Mouse (Mus musculus) limb, embryonic 11.5 days (tissue): ENCODE data around the gene Sh2b1. TPM values are rescaled to one million over a fixed set of nuclear protein-coding genes. Genes with fewer than 3 reads are reported as not detected.
"Not testable (repeated sequence)": the region's sequence is repeated elsewhere in the genome, so short reads cannot be mapped to it uniquely, and the experiment has no call there.

Source experiments
- ATAC-seq: fragments of 200-750 bp; cut with Nextera tagmentation; 2 replicates; pipeline ENCODE4 v1.8.0; 2017; ENCODE audit warnings: low read depth; ENCODE audit not compliant: insufficient number of reproducible peaks, low FRiP score, low TSS enrichment
- DNase-seq: peaks from one replicate; pipeline ENCODE4 v3.0.0-alpha.2; 2015; ENCODE audit warnings: low spot score
- H3K27ac ChIP-seq: fragments of 300-500 bp; sonication (generic); replicated peaks from 2 replicates; pipeline ENCODE4 v1.5.1; 2014; ENCODE audit warnings: low read depth, mild to moderate bottlenecking, low read length
- H3K27me3 ChIP-seq: fragments of 300-500 bp; sonication (generic); 2 replicates; pipeline ENCODE4 v1.6.1; 2014; ENCODE audit warnings: mild to moderate bottlenecking, low read length, mixed read lengths; ENCODE audit not compliant: control insufficient read depth, insufficient read depth
- H3K36me3 ChIP-seq: fragments of 300-500 bp; sonication (generic); 2 replicates; pipeline ENCODE4 v1.6.1; 2014; ENCODE audit warnings: mild to moderate bottlenecking, low read length, moderate library complexity, mixed read lengths; ENCODE audit not compliant: control insufficient read depth, insufficient read depth
- H3K4me1 ChIP-seq: fragments of 300-500 bp; sonication (generic); 2 replicates; pipeline ENCODE4 v1.6.1; 2014; ENCODE audit warnings: low read length, mixed read lengths; ENCODE audit not compliant: control insufficient read depth, insufficient read depth
- H3K4me2 ChIP-seq: fragments of 300-500 bp; sonication (generic); 2 replicates; pipeline ENCODE4 v1.6.1; 2014; ENCODE audit warnings: low read depth, mild to moderate bottlenecking, moderate library complexity; ENCODE audit not compliant: severe bottlenecking
- H3K4me3 ChIP-seq: fragments of 300-500 bp; sonication (generic); 2 replicates; pipeline ENCODE4 v1.5.1; 2014; ENCODE audit warnings: low read depth, low read length
- H3K9ac ChIP-seq: fragments of 300-500 bp; sonication (generic); 2 replicates; pipeline ENCODE4 v1.6.1; 2014; ENCODE audit warnings: mild to moderate bottlenecking, low read length
- H3K9me3 ChIP-seq: fragments of 300-500 bp; sonication (generic); 2 replicates; pipeline ENCODE4 v1.6.1; 2016; ENCODE audit warnings: low read length; ENCODE audit not compliant: control insufficient read depth
- WGBS: fragments of 180-500 bp; shearing (Covaris S2); extraction: QIAGEN DNeasy Blood & Tissue Kit; methylation state at CpG from one replicate; pipeline ENCODE4 v1.1.7; 2014; 5-methylcytosine and 5-hydroxymethylcytosine counted together
- polyA plus RNA-seq: library from polyadenylated mRNA; unstranded; fragments of >200 nt; fragmentation: Nextera tagmentation; extraction: Ambion mirVana; gene quantifications from 2 replicates; pipeline ENCODE4 v1.2.1, GENCODE M21; 2014

Sh2b1 gene
- polyA plus RNA-seq, 1 experiment from 2014 or later, result 50.7 TPM

GRCm38 (mm10) chr7:126487617-126488385 lies 12.6 kb upstream of the Sh2b1 start:
- H3K4me3 ChIP-seq, result peak overlapping the region; percentile 67
- H3K27ac ChIP-seq, H3K9me3 ChIP-seq, DNase-seq, H3K27me3 ChIP-seq, ATAC-seq, H3K4me1 ChIP-seq: not testable (repeated sequence)
- H3K36me3 ChIP-seq, result peaks cover 13% of the 10 kb centered on the region
- peak overlapping the region; percentile 88 for H3K4me2 ChIP-seq
- 17% methylated on average over 25 of the region's 25 CpGs for WGBS
- peak overlapping the region; percentile 59; the same call in 1 of the 2 replicates for H3K9ac ChIP-seq

- peak; percentile 96 for DNase-seq
- under 1% methylated on average over 32 of the region's 32 CpGs for WGBS
- no peaks in the 10 kb centered on the region for H3K27me3 ChIP-seq
- H3K27ac ChIP-seq, result no peak within 1 kb of the TSS
- H3K36me3 ChIP-seq, result peaks cover 5% of the 10 kb centered on the region; the same call in 1 of the 2 replicates
- ATAC-seq, result peak; percentile 88
- no peaks in the 10 kb centered on the region for H3K9me3 ChIP-seq
- H3K4me2 ChIP-seq, result peak within 1 kb of the TSS; percentile 88
- peak within 1 kb of the TSS; percentile 67 for H3K4me3 ChIP-seq
- H3K4me1 ChIP-seq, result no peaks in the 10 kb centered on the region; the same call in 1 of the 2 replicates
- H3K9ac ChIP-seq, result peak within 1 kb of the TSS; percentile 59
Measured at GRCm38 (mm10) chr7:126487052-126487483, 11.8 kb upstream of the Sh2b1 start, which contains the start of gene Tufm. Tufm (plus strand) TSS chr7:126487361.

- Histone ChIP-seq H3K36me3 (no peaks in the 10 kb centered on the region), H3K4me3 (peak overlapping the region; percentile 15; the same call in 1 of the 2 replicates), H3K9me3 (no peaks in the 10 kb centered on the region), H3K27me3 (no peaks in the 10 kb centered on the region), H3K4me2 (peak overlapping the region; percentile 36), H3K9ac (0 out of 2 replicates have a peak overlapping the region, but pooled peaks have one; percentile 1), H3K27ac (no peak overlapping the region; the same call in 1 of the 2 replicates), H3K4me1 (no peaks in the 10 kb centered on the region)
- DNase-seq, result peak; percentile 88
- peak; percentile 83 for ATAC-seq
- under 1% methylated on average over 23 of the region's 23 CpGs for WGBS
Measured at GRCm38 (mm10) chr7:126482392-126482871, 7.2 kb upstream of the Sh2b1 start.

GRCm38 (mm10) chr7:126481699-126482098 lies 6.5 kb upstream of the Sh2b1 start:
- ATAC-seq (no peak), DNase-seq (no peak)
- no peaks in the 10 kb centered on the region for H3K4me1 ChIP-seq
- no peaks in the 10 kb centered on the region for H3K9me3 ChIP-seq
- no peaks in the 10 kb centered on the region for H3K27me3 ChIP-seq
- no peak overlapping the region for H3K9ac ChIP-seq
- H3K4me3 ChIP-seq, result no peak overlapping the region
- no peak overlapping the region for H3K4me2 ChIP-seq
- no peak overlapping the region for H3K27ac ChIP-seq
- WGBS, result 22% methylated on average over 5 of the region's 5 CpGs
- no peaks in the 10 kb centered on the region for H3K36me3 ChIP-seq

- Histone ChIP-seq H3K9me3 (no peaks in the 10 kb centered on the region), H3K4me3 (peak overlapping the region; percentile 70)
Measured at GRCm38 (mm10) chr7:126474486-126474955, 703 bp downstream of the Sh2b1 start.

GRCm38 (mm10) chr7:126473470-126474086 lies 1.6 kb downstream of the Sh2b1 start:
- H3K9ac ChIP-seq, result peak overlapping the region; percentile 80; the same call in 1 of the 2 replicates
- H3K27ac ChIP-seq, result no peak overlapping the region
- H3K4me1 ChIP-seq, result peaks cover 6% of the 10 kb centered on the region
- H3K4me2 ChIP-seq, result peak overlapping the region; percentile 74
- 93% methylated on average over 9 of the region's 9 CpGs for WGBS
- H3K4me3 ChIP-seq, result peak overlapping the region; percentile 70; the same call in 1 of the 2 replicates
- H3K27me3 ChIP-seq, result no peaks in the 10 kb centered on the region
- peaks cover 14% of the 10 kb centered on the region for H3K36me3 ChIP-seq
- no peaks in the 10 kb centered on the region for H3K9me3 ChIP-seq
- no peak for DNase-seq
- ATAC-seq, result no peak

More at GRCm38 (mm10) chr7:126474486-126474955, 703 bp downstream of the Sh2b1 start:
- Histone ChIP-seq H3K9ac (peak overlapping the region; percentile 80), H3K4me2 (peak overlapping the region; percentile 74), H3K36me3 (peaks cover 8% of the 10 kb centered on the region; the same call in 1 of the 2 replicates), H3K4me1 (peaks cover 6% of the 10 kb centered on the region), H3K27me3 (no peaks in the 10 kb centered on the region), H3K27ac (no peak overlapping the region)
- WGBS, result 1% methylated on average over 27 of the region's 27 CpGs
- DNase-seq (no peak), ATAC-seq (peak; percentile 60)

GRCm38 (mm10) chr7:126472713-126473112 lies 2.5 kb downstream of the Sh2b1 start:
- ATAC-seq (no peak), DNase-seq (no peak)
- Histone ChIP-seq H3K9me3 (no peaks in the 10 kb centered on the region), H3K36me3 (peaks cover 20% of the 10 kb centered on the region), H3K4me3 (no peak overlapping the region), H3K4me2 (no peak overlapping the region), H3K27ac (no peak overlapping the region), H3K4me1 (peaks cover 6% of the 10 kb centered on the region), H3K27me3 (no peaks in the 10 kb centered on the region), H3K9ac (no peak overlapping the region)
- 92% methylated on average over 16 of the region's 16 CpGs for WGBS

GRCm38 (mm10) chr7:126472306-126472705 lies 2.9 kb downstream of the Sh2b1 start:
- Histone ChIP-seq H3K4me3 (no peak overlapping the region), H3K4me1 (peaks cover 6% of the 10 kb centered on the region), H3K27ac (no peak overlapping the region), H3K9me3 (no peaks in the 10 kb centered on the region), H3K27me3 (no peaks in the 10 kb centered on the region), H3K4me2 (no peak overlapping the region), H3K9ac (no peak overlapping the region), H3K36me3 (peaks cover 24% of the 10 kb centered on the region)
- WGBS, result 90% methylated on average over 13 of the region's 13 CpGs
- ATAC-seq (no peak), DNase-seq (no peak)
